Mouse (Mus musculus): ENCODE results near the gene Kcnb1. TPM values are rescaled to one million over a fixed set of nuclear protein-coding genes. Genes with fewer than 3 reads are reported as not detected.
A peak's percentile ranks its signal among the peaks of the same experiment; 100 is the strongest.

Gene Kcnb1
- polyA plus RNA-seq, 1 experiment from 2014 or later, result 0.49 TPM

GRCm38 (mm10) chr2:167079535-167080257, 110.3 kb downstream of the Kcnb1 start:
- H3K9me3 ChIP-seq (replicated peaks), result no peaks in the 10 kb centered on the region
- WGBS, result 75% methylated on average over 18 of the region's 18 CpGs
- H3K36me3 ChIP-seq, result no peaks in the 10 kb centered on the region
- DNase-seq (ENCODE audit: low spot score), result no peak
- H3K27ac ChIP-seq (replicated peaks), result no peak overlapping the region; the same call in 1 of the 2 replicates
- no peak overlapping the region for H3K4me3 ChIP-seq
- H3K27me3 ChIP-seq (ENCODE audit: low read depth, poor library complexity, severe bottlenecking), result no peaks in the 10 kb centered on the region
- H3K4me1 ChIP-seq, result peaks cover 37% of the 10 kb centered on the region

GRCm38 (mm10) chr2:167078931-167079495, 110.9 kb downstream of the Kcnb1 start:
- Histone ChIP-seq H3K4me1 (peaks cover 37% of the 10 kb centered on the region), H3K9me3 (replicated peaks) (no peaks in the 10 kb centered on the region), H3K27ac (replicated peaks) (no peak overlapping the region; the same call in 1 of the 2 replicates), H3K4me3 (no peak overlapping the region), H3K36me3 (no peaks in the 10 kb centered on the region), H3K27me3 (ENCODE audit: low read depth, poor library complexity, severe bottlenecking) (no peaks in the 10 kb centered on the region)
- no peak for DNase-seq (ENCODE audit: low spot score)
- 67% methylated on average over 9 of the region's 9 CpGs for WGBS

- WGBS, result 50% methylated on average over 7 of the region's 7 CpGs
- H3K27ac ChIP-seq (replicated peaks), result no peak overlapping the region; the same call in 1 of the 2 replicates
- H3K27me3 ChIP-seq (ENCODE audit: low read depth, poor library complexity, severe bottlenecking), result no peaks in the 10 kb centered on the region
- no peak overlapping the region for H3K4me3 ChIP-seq
- peaks cover 37% of the 10 kb centered on the region for H3K4me1 ChIP-seq
- H3K9me3 ChIP-seq (replicated peaks), result no peaks in the 10 kb centered on the region
- H3K36me3 ChIP-seq, result no peaks in the 10 kb centered on the region
- no peak for DNase-seq (ENCODE audit: low spot score)
Observed at GRCm38 (mm10) chr2:167078486-167078885, 111.5 kb downstream of the Kcnb1 start.

- WGBS, result 93% methylated on average over 11 of the region's 11 CpGs
- H3K36me3 ChIP-seq, result no peaks in the 10 kb centered on the region
Observed at GRCm38 (mm10) chr2:167077199-167077962, 112.6 kb downstream of the Kcnb1 start.

GRCm38 (mm10) chr2:167076759-167077158, 113.2 kb downstream of the Kcnb1 start:
- DNase-seq (ENCODE audit: low spot score), result no peak

More at GRCm38 (mm10) chr2:167077199-167077962, 112.6 kb downstream of the Kcnb1 start:
- Histone ChIP-seq H3K4me3 (no peak overlapping the region), H3K9me3 (replicated peaks) (no peaks in the 10 kb centered on the region), H3K27ac (replicated peaks) (no peak overlapping the region), H3K27me3 (ENCODE audit: low read depth, poor library complexity, severe bottlenecking) (no peaks in the 10 kb centered on the region), H3K4me1 (peaks cover 38% of the 10 kb centered on the region)
- DNase-seq (ENCODE audit: low spot score), result no peak

GRCm38 (mm10) chr2:167076352-167076751, 113.6 kb downstream of the Kcnb1 start:
- DNase-seq (ENCODE audit: low spot score), result no peak
- Histone ChIP-seq H3K27ac (replicated peaks) (no peak overlapping the region), H3K27me3 (ENCODE audit: low read depth, poor library complexity, severe bottlenecking) (no peaks in the 10 kb centered on the region), H3K36me3 (no peaks in the 10 kb centered on the region), H3K4me3 (no peak overlapping the region), H3K4me1 (peaks cover 34% of the 10 kb centered on the region), H3K9me3 (replicated peaks) (no peaks in the 10 kb centered on the region)
- WGBS, result 98% methylated on average over 4 of the region's 4 CpGs

More at GRCm38 (mm10) chr2:167076759-167077158, 113.2 kb downstream of the Kcnb1 start:
- H3K9me3 ChIP-seq (replicated peaks), result no peaks in the 10 kb centered on the region
- no peak overlapping the region for H3K27ac ChIP-seq (replicated peaks)
- WGBS, result 69% methylated on average over 2 of the region's 2 CpGs
- H3K4me1 ChIP-seq, result peaks cover 37% of the 10 kb centered on the region
- H3K27me3 ChIP-seq (ENCODE audit: low read depth, poor library complexity, severe bottlenecking), result no peaks in the 10 kb centered on the region
- no peaks in the 10 kb centered on the region for H3K36me3 ChIP-seq
- no peak overlapping the region for H3K4me3 ChIP-seq

GRCm38 (mm10) chr2:167074587-167074986, 115.4 kb downstream of the Kcnb1 start:
- WGBS, result 92% methylated on average over 5 of the region's 5 CpGs
- Histone ChIP-seq H3K27ac (replicated peaks) (no peak overlapping the region), H3K36me3 (no peaks in the 10 kb centered on the region), H3K4me1 (peaks cover 24% of the 10 kb centered on the region), H3K9me3 (replicated peaks) (no peaks in the 10 kb centered on the region), H3K4me3 (no peak overlapping the region), H3K27me3 (ENCODE audit: low read depth, poor library complexity, severe bottlenecking) (no peaks in the 10 kb centered on the region)
- DNase-seq (ENCODE audit: low spot score), result no peak

- Histone ChIP-seq H3K27ac (replicated peaks) (peak overlapping the region; percentile 88), H3K36me3 (0 out of 2 replicates have a peak, but pooled peaks cover under 1% of the 10 kb centered on the region), H3K9me3 (replicated peaks) (no peaks in the 10 kb centered on the region), H3K4me3 (peak overlapping the region; percentile 60), H3K4me1 (peaks cover 11% of the 10 kb centered on the region), H3K27me3 (ENCODE audit: low read depth, poor library complexity, severe bottlenecking) (no peaks in the 10 kb centered on the region)
- DNase-seq (ENCODE audit: low spot score), result peak; percentile 94
- WGBS, result 7% methylated on average over 22 of the region's 22 CpGs
Observed at GRCm38 (mm10) chr2:167071641-167072601, 118.0 kb downstream of the Kcnb1 start.

GRCm38 (mm10) chr2:167071266-167071640, 118.7 kb downstream of the Kcnb1 start:
- peak overlapping the region; percentile 88 for H3K27ac ChIP-seq (replicated peaks)
- H3K4me3 ChIP-seq, result peak overlapping the region; percentile 60
- peaks cover 11% of the 10 kb centered on the region for H3K4me1 ChIP-seq
- H3K9me3 ChIP-seq (replicated peaks), result no peaks in the 10 kb centered on the region
- peaks cover 7% of the 10 kb centered on the region for H3K36me3 ChIP-seq
- 21% methylated on average over 12 of the region's 12 CpGs for WGBS
- no peaks in the 10 kb centered on the region for H3K27me3 ChIP-seq (ENCODE audit: low read depth, poor library complexity, severe bottlenecking)
- DNase-seq (ENCODE audit: low spot score), result no peak

- Histone ChIP-seq H3K36me3 (peaks cover 16% of the 10 kb centered on the region), H3K27me3 (ENCODE audit: low read depth, poor library complexity, severe bottlenecking) (no peaks in the 10 kb centered on the region), H3K27ac (replicated peaks) (no peak overlapping the region), H3K4me1 (peaks cover 16% of the 10 kb centered on the region), H3K9me3 (replicated peaks) (no peaks in the 10 kb centered on the region), H3K4me3 (no peak overlapping the region)
- no peak for DNase-seq (ENCODE audit: low spot score)
- 88% methylated on average over 6 of the region's 6 CpGs for WGBS
Observed at GRCm38 (mm10) chr2:167070341-167070740, 119.6 kb downstream of the Kcnb1 start.

- Histone ChIP-seq H3K4me1 (peaks cover 25% of the 10 kb centered on the region), H3K36me3 (peaks cover 33% of the 10 kb centered on the region), H3K27ac (replicated peaks) (no peak overlapping the region), H3K27me3 (ENCODE audit: low read depth, poor library complexity, severe bottlenecking) (no peaks in the 10 kb centered on the region), H3K4me3 (no peak overlapping the region), H3K9me3 (replicated peaks) (no peaks in the 10 kb centered on the region)
- DNase-seq (ENCODE audit: low spot score), result no peak
- WGBS, result 51% methylated on average over 6 of the region's 6 CpGs
Observed at GRCm38 (mm10) chr2:167067575-167067974, 122.4 kb downstream of the Kcnb1 start.

Data from midbrain, embryonic 10.5 days (tissue).